17 mouse cellular contexts compared by ENCODE assay signal in genomic region chrX:121301915-121302314, GRCm38 (mm10).
DNase-seq lines count a peak whose midpoint lies in the region; ATAC-seq and TF ChIP-seq lines count a peak whose summit lies in the region.
"Had no signal": no experiment of that assay in that cellular context is flagged by ENCODE, and none has a peak within 500 bp of the region (broad histone marks: within the 10 kb centered on the region; RNA-seq: fewer than 3 reads in every experiment).

No protein-coding gene starts in this region.

- TF ChIP-seq POLR2A in heart, adult 2 months (IDR thresholded peaks at IDR 0.05; ENCODE audit: insufficient read depth, low read depth, low read length), result no peak

- H3K9me3 ChIP-seq in kidney, postnatal 0 days (replicated peaks; ENCODE audit: low read length), result no peaks in the 10 kb centered on the region
- no peaks in the 10 kb centered on the region for H3K9me3 ChIP-seq in midbrain, embryonic 14.5 days (ENCODE audit: control insufficient read depth, low read length)
- no peaks in the 10 kb centered on the region for H3K9me3 ChIP-seq in midbrain, embryonic 13.5 days
- no peaks in the 10 kb centered on the region for H3K9me3 ChIP-seq in intestine, embryonic 14.5 days (ENCODE audit: control insufficient read depth, low read length)
- H3K9me3 ChIP-seq: hindbrain, embryonic 10.5 days; liver, embryonic 12.5 days had no signal

- no peak overlapping the region for H3K9ac ChIP-seq in kidney, postnatal 0 days (ENCODE audit: low read depth, low read length)
- H3K9ac ChIP-seq in midbrain, embryonic 14.5 days (replicated peaks; ENCODE audit: low read length), result no peak overlapping the region
- H3K9ac ChIP-seq in midbrain, embryonic 13.5 days (replicated peaks), result no peak overlapping the region
- H3K9ac ChIP-seq in intestine, embryonic 14.5 days (ENCODE audit: low read length), result no peak overlapping the region
- H3K9ac ChIP-seq in heart, adult 2 months (ENCODE audit: low read depth, low read length), result no peak overlapping the region
- H3K9ac ChIP-seq: liver, embryonic 12.5 days had no signal

- TF ChIP-seq CTCF in kidney, postnatal 0 days (IDR thresholded peaks at IDR 0.05; ENCODE audit: low read depth), result no peak
- no peak for TF ChIP-seq CTCF in heart, adult 2 months (IDR thresholded peaks at IDR 0.05)

- no peaks in the 10 kb centered on the region for H3K27me3 ChIP-seq in kidney, postnatal 0 days (ENCODE audit: insufficient read depth, low read length)
- no peaks in the 10 kb centered on the region for H3K27me3 ChIP-seq in midbrain, embryonic 14.5 days (ENCODE audit: control insufficient read depth, insufficient read depth, low read length)
- no peaks in the 10 kb centered on the region for H3K27me3 ChIP-seq in midbrain, embryonic 13.5 days
- H3K27me3 ChIP-seq in intestine, embryonic 14.5 days (replicated peaks; ENCODE audit: control insufficient read depth, insufficient read depth, low read length), result no peaks in the 10 kb centered on the region
- no peaks in the 10 kb centered on the region for H3K27me3 ChIP-seq in heart, adult 2 months (ENCODE audit: control insufficient read depth, insufficient read depth, low read length)
- H3K27me3 ChIP-seq: liver, embryonic 12.5 days had no signal

- H3K36me3 ChIP-seq in kidney, postnatal 0 days (ENCODE audit: insufficient read depth, low read length), result no peaks in the 10 kb centered on the region
- H3K36me3 ChIP-seq in midbrain, embryonic 14.5 days (ENCODE audit: control insufficient read depth, insufficient read depth, low read length), result no peaks in the 10 kb centered on the region
- H3K36me3 ChIP-seq in midbrain, embryonic 13.5 days, result no peaks in the 10 kb centered on the region
- H3K36me3 ChIP-seq in intestine, embryonic 14.5 days (ENCODE audit: control insufficient read depth, insufficient read depth, low read length), result no peaks in the 10 kb centered on the region
- H3K36me3 ChIP-seq in heart, adult 2 months (ENCODE audit: control insufficient read depth, insufficient read depth, low read length), result no peaks in the 10 kb centered on the region
- H3K36me3 ChIP-seq: hindbrain, embryonic 10.5 days; liver, embryonic 12.5 days had no signal

- DNase-seq in kidney, postnatal 0 days (ENCODE audit: low spot score), result peak; percentile 0
- no peak for DNase-seq in kidney, adult 18-20 months
- DNase-seq in midbrain, embryonic 14.5 days, result peak; percentile 9
- peak; percentile 49 for DNase-seq in intestine, embryonic 14.5 days (ENCODE audit: low spot score)
- DNase-seq in large intestine, adult 2 months (ENCODE audit: low read depth, low spot score), result peak; percentile 42
- no peak for DNase-seq in heart, adult 2 months
- DNase-seq: adrenal gland, postnatal 10 days; cerebellum, postnatal 36 days; gastrocnemius, postnatal 36 days; lung, adult 2 months; lung, postnatal 4 days; right cerebral cortex, adult 18-20 months; thymus, postnatal 36 days had no signal

- H3K4me2 ChIP-seq in kidney, postnatal 0 days (ENCODE audit: low read length), result no peak overlapping the region
- no peak overlapping the region for H3K4me2 ChIP-seq in midbrain, embryonic 14.5 days (ENCODE audit: low read length)
- H3K4me2 ChIP-seq in midbrain, embryonic 13.5 days (replicated peaks), result no peak overlapping the region
- H3K4me2 ChIP-seq in intestine, embryonic 14.5 days (ENCODE audit: low read length), result no peak overlapping the region
- H3K4me2 ChIP-seq: liver, embryonic 12.5 days had no signal

- H3K79me2 ChIP-seq in heart, adult 2 months (replicated peaks; ENCODE audit: control insufficient read depth, insufficient read depth, low read length), result no peaks in the 10 kb centered on the region

- TF ChIP-seq EP300 in heart, adult 2 months (IDR thresholded peaks at IDR 0.05; ENCODE audit: insufficient read depth, low read depth, low read length), result no peak

- no peak overlapping the region for H3K27ac ChIP-seq in kidney, postnatal 0 days
- no peak overlapping the region for H3K27ac ChIP-seq in midbrain, embryonic 14.5 days (replicated peaks; ENCODE audit: low read depth, low read length)
- no peak overlapping the region for H3K27ac ChIP-seq in midbrain, embryonic 13.5 days
- H3K27ac ChIP-seq in intestine, embryonic 14.5 days (ENCODE audit: low read depth), result no peak overlapping the region
- no peak overlapping the region for H3K27ac ChIP-seq in heart, adult 2 months
- H3K27ac ChIP-seq: hindbrain, embryonic 10.5 days; liver, embryonic 12.5 days had no signal

- WGBS in kidney, postnatal 0 days, result 54% methylated on average over 6 of the region's 6 CpGs
- WGBS in midbrain, embryonic 14.5 days, result 55% methylated on average over 6 of the region's 6 CpGs
- 68% methylated on average over 6 of the region's 6 CpGs for WGBS in midbrain, embryonic 13.5 days
- 47% methylated on average over 6 of the region's 6 CpGs for WGBS in intestine, embryonic 14.5 days
- 24% methylated on average over 6 of the region's 6 CpGs for WGBS in large intestine, adult 2 months
- 38% methylated on average over 6 of the region's 6 CpGs for WGBS in heart, adult 2 months

- no peak overlapping the region for H3K4me3 ChIP-seq in kidney, postnatal 0 days (replicated peaks; ENCODE audit: low read depth, low read length)
- H3K4me3 ChIP-seq in midbrain, embryonic 14.5 days (replicated peaks; ENCODE audit: low read depth, low read length), result no peak overlapping the region
- H3K4me3 ChIP-seq in midbrain, embryonic 13.5 days (replicated peaks), result no peak overlapping the region
- H3K4me3 ChIP-seq in intestine, embryonic 14.5 days (ENCODE audit: low read depth, low read length), result no peak overlapping the region
- H3K4me3 ChIP-seq in heart, adult 2 months, result no peak overlapping the region
- H3K4me3 ChIP-seq: hindbrain, embryonic 10.5 days; liver, embryonic 12.5 days had no signal

- ATAC-seq in kidney, postnatal 0 days (replicated peaks; ENCODE audit: low FRiP score, low read depth), result no peak
- no peak for ATAC-seq in midbrain, embryonic 14.5 days (ENCODE audit: low FRiP score, low TSS enrichment)
- ATAC-seq in midbrain, embryonic 13.5 days, result no peak
- no peak for ATAC-seq in intestine, embryonic 14.5 days (replicated peaks; ENCODE audit: low FRiP score, low TSS enrichment, low read depth)
- ATAC-seq: liver, embryonic 12.5 days; Patski had no signal

- intact Hi-C loops in heart, adult 2 months (cut with DNase I), result no loop called here

- no peaks in the 10 kb centered on the region for H3K4me1 ChIP-seq in kidney, postnatal 0 days (replicated peaks; ENCODE audit: insufficient read depth, low read length)
- no peaks in the 10 kb centered on the region for H3K4me1 ChIP-seq in midbrain, embryonic 14.5 days (ENCODE audit: control insufficient read depth, insufficient read depth, low read length)
- no peaks in the 10 kb centered on the region for H3K4me1 ChIP-seq in midbrain, embryonic 13.5 days (replicated peaks)
- no peaks in the 10 kb centered on the region for H3K4me1 ChIP-seq in intestine, embryonic 14.5 days (replicated peaks; ENCODE audit: control insufficient read depth, insufficient read depth, low read length)
- no peaks in the 10 kb centered on the region for H3K4me1 ChIP-seq in heart, adult 2 months (ENCODE audit: control insufficient read depth, insufficient read depth, low read length)
- H3K4me1 ChIP-seq: hindbrain, embryonic 10.5 days; liver, embryonic 12.5 days had no signal

Comparison
In these comparisons a context has a peak if more than half of its experiments do, and no peak if none do; other contexts are left out.
1. DNase-seq: peak in kidney, postnatal 0 days (single experiment), midbrain, embryonic 14.5 days (single experiment), intestine, embryonic 14.5 days (single experiment) and large intestine, adult 2 months (single experiment); none in kidney, adult 18-20 months (single experiment) and heart, adult 2 months (0 of 2).